Mouse (Mus musculus): Measurements from ENCODE around the gene Cyp3a59. TPM values are rescaled to one million over a fixed set of nuclear protein-coding genes. Genes with fewer than 3 reads are reported as not detected.
A peak's percentile ranks its signal among the peaks of the same experiment; 100 is the strongest.
"Not testable (repeated sequence)": the region's sequence is repeated elsewhere in the genome, so short reads cannot be mapped to it uniquely, and the experiment has no call there.

Cyp3a59 gene
- total RNA-seq (2014; rRNA removed) (not detected in 2 replicates), polyA plus RNA-seq (2015; fragmentation: Nextera tagmentation; extraction: Ambion mirVana) (not detected in 2 replicates)

DNA sequence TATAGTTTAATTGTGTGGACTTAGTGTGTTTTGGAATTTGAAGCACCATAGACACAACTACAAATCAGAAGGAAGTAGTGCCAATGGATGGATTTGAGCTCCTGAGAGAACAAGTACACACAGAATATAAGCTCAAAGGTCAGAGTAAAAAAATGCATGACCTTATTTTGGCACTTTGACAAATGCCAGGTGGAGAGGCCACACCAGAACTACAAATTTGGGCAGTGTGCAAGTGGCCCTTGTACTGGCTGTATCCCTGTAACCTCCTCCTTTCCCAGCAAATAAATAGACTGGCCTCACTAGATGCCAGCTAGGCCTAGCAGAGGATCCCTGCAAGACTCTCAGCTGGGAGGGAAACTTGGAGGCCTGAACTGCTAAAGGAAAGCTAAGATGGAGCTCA is at the start of gene Cyp3a59:
TSS of gene Cyp3a59 (plus strand) at position 313 of the 400 bp plus-strand sequence.
- H3K9me3 ChIP-seq (ENCODE audit: low read length); H3K4me1 ChIP-seq (ENCODE audit: insufficient read depth, low read length); H3K36me3 ChIP-seq (ENCODE audit: insufficient read depth, low read length); H3K27ac ChIP-seq; H3K4me2 ChIP-seq (ENCODE audit: low read depth, low read length); H3K4me3 ChIP-seq (ENCODE audit: low read length); ATAC-seq; H3K27me3 ChIP-seq (ENCODE audit: insufficient read depth, low read length); H3K9ac ChIP-seq (replicated peaks; ENCODE audit: low read length); DNase-seq (ENCODE audit: low spot score): not testable (repeated sequence)

DNA sequence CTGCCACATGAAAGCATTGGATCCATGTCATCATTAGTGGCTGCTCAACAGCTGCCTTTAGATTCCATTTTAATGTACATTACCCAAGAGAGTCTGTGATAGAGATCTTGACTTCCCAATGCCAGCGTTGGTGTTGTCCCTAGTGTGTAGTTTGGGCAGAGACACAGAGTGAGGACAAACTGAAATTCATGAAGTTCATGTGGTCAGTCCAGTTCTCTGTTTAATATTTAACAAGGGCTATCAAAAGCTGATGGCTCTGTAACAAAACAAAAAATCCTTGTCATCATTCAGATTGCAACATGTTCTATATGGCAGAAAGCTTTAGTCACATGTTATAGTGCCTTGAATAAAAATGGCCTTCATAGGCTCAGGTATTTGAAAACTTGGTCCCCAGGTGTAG is 9.0 kb upstream of the Cyp3a59 start:
- H3K4me2 ChIP-seq (ENCODE audit: low read depth, low read length) = no peak overlapping the region
- no peak overlapping the region for H3K27ac ChIP-seq
- H3K4me1 ChIP-seq (ENCODE audit: insufficient read depth, low read length) = no peaks in the 10 kb centered on the region
- H3K36me3 ChIP-seq (ENCODE audit: insufficient read depth, low read length) = no peaks in the 10 kb centered on the region
- 58% methylated on average over 1 of the region's 1 CpGs for WGBS
- H3K9me3 ChIP-seq (ENCODE audit: low read length) = no peaks in the 10 kb centered on the region
- no peak for TF ChIP-seq CTCF (IDR thresholded peaks at IDR 0.05; ENCODE audit: low read depth)
- no peak overlapping the region for H3K9ac ChIP-seq (replicated peaks; ENCODE audit: low read length)
- ATAC-seq (no peak), DNase-seq (ENCODE audit: low spot score) (no peak)
- no peak overlapping the region for H3K4me3 ChIP-seq (ENCODE audit: low read length)
- H3K27me3 ChIP-seq (ENCODE audit: insufficient read depth, low read length) = no peaks in the 10 kb centered on the region

DNA sequence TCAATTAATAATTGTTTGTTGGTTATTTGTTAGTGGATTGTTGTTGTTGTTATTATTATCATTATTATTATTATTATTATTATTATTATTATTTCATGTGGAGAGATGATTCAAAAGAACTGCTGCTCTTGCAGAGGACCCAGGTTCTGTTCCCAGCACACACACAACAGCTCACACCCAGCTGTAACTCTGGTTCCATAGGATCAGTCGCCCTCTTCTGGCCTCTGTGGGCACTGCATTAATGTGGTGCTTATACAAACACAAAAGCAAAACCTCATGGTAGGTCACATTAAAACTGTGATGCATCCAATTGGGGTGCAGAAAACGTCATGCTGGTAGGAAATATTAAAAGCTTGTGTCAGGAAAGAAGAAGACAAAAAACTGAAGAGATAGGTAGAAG is 68.8 kb downstream of the Cyp3a59 start:
- 44% methylated on average over 2 of the region's 2 CpGs for WGBS
- H3K9me3 ChIP-seq (ENCODE audit: low read length) = no peaks in the 10 kb centered on the region
- H3K4me2 ChIP-seq (ENCODE audit: low read depth, low read length) = no peak overlapping the region
- ATAC-seq (no peak), DNase-seq (ENCODE audit: low spot score) (peak; percentile 2)
- H3K4me3 ChIP-seq (ENCODE audit: low read length) = no peak overlapping the region
- H3K9ac ChIP-seq (replicated peaks; ENCODE audit: low read length) = no peak overlapping the region
- TF ChIP-seq CTCF (IDR thresholded peaks at IDR 0.05; ENCODE audit: low read depth) = no peak
- no peaks in the 10 kb centered on the region for H3K4me1 ChIP-seq (ENCODE audit: insufficient read depth, low read length)
- H3K27ac ChIP-seq = no peak overlapping the region
- no peaks in the 10 kb centered on the region for H3K27me3 ChIP-seq (ENCODE audit: insufficient read depth, low read length)
- no peaks in the 10 kb centered on the region for H3K36me3 ChIP-seq (ENCODE audit: insufficient read depth, low read length)

DNA sequence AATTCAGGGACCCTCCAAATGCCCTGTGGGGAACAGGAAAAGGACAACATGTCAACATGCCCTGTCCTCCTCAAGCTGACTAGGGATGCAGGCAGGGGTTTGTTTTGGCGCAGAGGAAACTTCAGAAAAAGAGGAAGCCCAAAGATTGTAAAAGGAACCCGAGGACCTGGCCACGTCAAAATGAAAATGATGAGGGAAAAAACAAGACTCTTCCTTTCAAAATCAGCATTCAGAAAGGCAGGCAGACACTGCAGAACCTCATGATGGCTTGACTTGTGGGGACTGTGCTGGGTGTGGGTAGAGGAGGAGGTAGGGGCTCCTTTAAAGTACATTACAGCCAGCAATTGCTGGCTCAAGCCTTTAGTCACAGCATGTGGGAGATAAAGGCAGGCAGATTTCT is 71.4 kb downstream of the Cyp3a59 start:
- no peak overlapping the region for H3K9ac ChIP-seq (replicated peaks; ENCODE audit: low read length)
- H3K4me3 ChIP-seq (ENCODE audit: low read length) = no peak overlapping the region
- no peaks in the 10 kb centered on the region for H3K27me3 ChIP-seq (ENCODE audit: insufficient read depth, low read length)
- no peak overlapping the region for H3K4me2 ChIP-seq (ENCODE audit: low read depth, low read length)
- no peaks in the 10 kb centered on the region for H3K36me3 ChIP-seq (ENCODE audit: insufficient read depth, low read length)
- no peaks in the 10 kb centered on the region for H3K9me3 ChIP-seq (ENCODE audit: low read length)
- WGBS = 70% methylated on average over 3 of the region's 3 CpGs
- ATAC-seq = no peak
- no peak for TF ChIP-seq CTCF (IDR thresholded peaks at IDR 0.05; ENCODE audit: low read depth)
- no peaks in the 10 kb centered on the region for H3K4me1 ChIP-seq (ENCODE audit: insufficient read depth, low read length)
- H3K27ac ChIP-seq = no peak overlapping the region
- no peak for DNase-seq (ENCODE audit: low spot score)

DNA sequence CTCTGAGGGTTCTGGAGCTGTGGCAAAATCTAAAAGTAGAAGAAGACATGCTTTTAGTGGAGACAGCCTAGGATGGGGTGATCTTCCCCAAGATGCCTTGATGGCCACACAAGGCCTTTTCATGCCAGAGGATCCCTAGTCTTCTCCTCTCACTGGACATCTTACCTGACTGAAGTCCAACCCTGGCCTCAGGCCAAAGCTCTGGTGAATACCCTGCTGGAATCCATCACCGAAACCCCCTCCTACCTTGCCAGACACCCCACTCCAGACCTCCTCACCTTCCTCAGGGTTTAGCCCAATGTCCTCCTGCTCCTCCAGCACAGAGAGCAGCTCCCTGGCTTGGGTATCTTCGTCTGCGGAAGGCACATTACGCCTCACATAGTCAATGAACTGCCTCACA is 79.3 kb downstream of the Cyp3a59 start:
- H3K27me3 ChIP-seq (ENCODE audit: insufficient read depth, low read length); DNase-seq (ENCODE audit: low spot score); H3K4me2 ChIP-seq (ENCODE audit: low read depth, low read length); H3K4me1 ChIP-seq (ENCODE audit: insufficient read depth, low read length); H3K36me3 ChIP-seq (ENCODE audit: insufficient read depth, low read length); H3K27ac ChIP-seq; H3K9ac ChIP-seq (replicated peaks; ENCODE audit: low read length); H3K4me3 ChIP-seq (ENCODE audit: low read length); ATAC-seq; H3K9me3 ChIP-seq (ENCODE audit: low read length): not testable (repeated sequence)
- WGBS = 94% methylated on average over 4 of the region's 4 CpGs

DNA sequence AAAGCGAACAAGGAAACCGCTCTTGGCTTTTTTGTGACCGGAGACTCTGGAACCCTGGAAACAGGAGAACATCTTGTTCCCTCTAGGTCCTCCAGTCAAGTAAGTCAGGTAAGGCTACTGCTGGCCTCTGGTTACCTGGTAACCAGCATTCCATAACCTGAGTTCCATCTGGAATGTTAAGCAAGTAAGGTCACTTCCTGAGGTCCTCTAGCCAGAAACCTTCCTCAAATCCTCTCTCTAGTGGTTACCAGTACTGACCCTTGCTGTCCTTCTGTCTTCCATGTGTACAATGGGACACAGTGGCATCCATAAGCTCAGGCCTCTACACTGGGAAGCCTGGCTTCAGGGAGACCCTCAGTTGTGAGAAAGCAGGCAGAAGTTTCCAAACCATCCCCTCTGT is 81.4 kb downstream of the Cyp3a59 start, which contains the start of gene Gm5565:
TSS of gene Gm5565 (minus strand) at position 101 of the 400 bp plus-strand sequence.
- H3K27ac ChIP-seq; H3K4me3 ChIP-seq (ENCODE audit: low read length); DNase-seq (ENCODE audit: low spot score); H3K4me2 ChIP-seq (ENCODE audit: low read depth, low read length); ATAC-seq; H3K9me3 ChIP-seq (ENCODE audit: low read length); H3K27me3 ChIP-seq (ENCODE audit: insufficient read depth, low read length); H3K4me1 ChIP-seq (ENCODE audit: insufficient read depth, low read length); H3K9ac ChIP-seq (replicated peaks; ENCODE audit: low read length); H3K36me3 ChIP-seq (ENCODE audit: insufficient read depth, low read length): not testable (repeated sequence)
- WGBS = 93% methylated on average over 3 of the region's 3 CpGs

Other genes with a start within 250 kb of the Cyp3a59 start
- gene Cyp3a11, start 199.3 kb upstream of the Cyp3a59 start, total RNA-seq (2014; rRNA removed) = not detected in 2 replicates
- not detected in 2 replicates for gene Cyp3a11, start 199.3 kb upstream of the Cyp3a59 start, polyA plus RNA-seq (2015; fragmentation: Nextera tagmentation; extraction: Ambion mirVana)
- gene Cyp3a25, start 69.6 kb upstream of the Cyp3a59 start, total RNA-seq (2014; rRNA removed) = not detected in 2 replicates
- not detected in 2 replicates for gene Cyp3a25, start 69.6 kb upstream of the Cyp3a59 start, polyA plus RNA-seq (2015; fragmentation: Nextera tagmentation; extraction: Ambion mirVana)
- gene Gm5565, start 81.3 kb downstream of the Cyp3a59 start, total RNA-seq (2014; rRNA removed) = not detected in 2 replicates
- not detected in 2 replicates for gene Gm5565, start 81.3 kb downstream of the Cyp3a59 start, polyA plus RNA-seq (2015; fragmentation: Nextera tagmentation; extraction: Ambion mirVana)
- not detected in 2 replicates for gene Gm6309, start 91.5 kb downstream of the Cyp3a59 start, total RNA-seq (2014; rRNA removed)
- not detected in 2 replicates for gene Gm6309, start 91.5 kb downstream of the Cyp3a59 start, polyA plus RNA-seq (2015; fragmentation: Nextera tagmentation; extraction: Ambion mirVana)
- not detected in 2 replicates for gene 1700001J03Rik, start 106.0 kb downstream of the Cyp3a59 start, total RNA-seq (2014; rRNA removed)
- not detected in 2 replicates for gene 1700001J03Rik, start 106.0 kb downstream of the Cyp3a59 start, polyA plus RNA-seq (2015; fragmentation: Nextera tagmentation; extraction: Ambion mirVana)
- 5.5 and 14.6 TPM in 2 replicates for gene Rnf6, start 142.3 kb downstream of the Cyp3a59 start, total RNA-seq (2014; rRNA removed)
- 27.9 and 28.3 TPM in 2 replicates for gene Rnf6, start 142.3 kb downstream of the Cyp3a59 start, polyA plus RNA-seq (2015; fragmentation: Nextera tagmentation; extraction: Ambion mirVana)
- gene Cdk8, start 152.0 kb downstream of the Cyp3a59 start, total RNA-seq (2014; rRNA removed) = 33.8 and 36.0 TPM in 2 replicates
- 13.2 and 14.4 TPM in 2 replicates for gene Cdk8, start 152.0 kb downstream of the Cyp3a59 start, polyA plus RNA-seq (2015; fragmentation: Nextera tagmentation; extraction: Ambion mirVana)

All from hindbrain, postnatal 0 days (tissue).